Mouse (Mus musculus) small intestine, adult 2 months (tissue): Measurements from ENCODE around the gene Onecut1. TPM values are rescaled to one million over a fixed set of nuclear protein-coding genes. Genes with fewer than 3 reads are reported as not detected.

ENCODE experiments used
- H3K27ac ChIP-seq: fragments of 200-500 bp; 2 replicates; pipeline ENCODE4 v1.5.1; 2012; ENCODE audit warnings: low read depth, low read length, control low read depth, inconsistent platforms; ENCODE audit not compliant: insufficient read depth
- H3K27me3 ChIP-seq: fragments of 200-500 bp; 2 replicates; pipeline ENCODE4 v1.6.1; 2012; ENCODE audit warnings: mild to moderate bottlenecking, moderate library complexity, low read length, inconsistent platforms; ENCODE audit not compliant: control insufficient read depth, insufficient read depth
- H3K36me3 ChIP-seq: fragments of 200-500 bp; 2 replicates; pipeline ENCODE4 v1.6.1; 2012; ENCODE audit warnings: mild to moderate bottlenecking, low read length, control low read depth, inconsistent platforms; ENCODE audit not compliant: control insufficient read depth, insufficient read depth
- H3K4me1 ChIP-seq: fragments of 200-500 bp; 2 replicates; pipeline ENCODE4 v1.6.1; 2012; ENCODE audit warnings: low read length, inconsistent platforms, mixed read lengths; ENCODE audit not compliant: control insufficient read depth, insufficient read depth, insufficient read length
- H3K4me3 ChIP-seq: fragments of 200-500 bp; 2 replicates; pipeline ENCODE4 v1.5.1; 2012; ENCODE audit warnings: low read depth, mild to moderate bottlenecking, control low read depth, inconsistent platforms, low read length, moderate library complexity
- CTCF ChIP-seq: fragments of 200-500 bp; IDR thresholded peaks from 2 replicates; pipeline ENCODE4 v1.5.1; 2012; ENCODE audit warnings: low read depth, mild to moderate bottlenecking, control low read depth, inconsistent platforms, low read length, moderate library complexity, mixed read lengths; ENCODE audit not compliant: insufficient replicate concordance, insufficient read length; ENCODE audit errors: extremely low read depth
- POLR2A ChIP-seq: fragments of 200-500 bp; IDR thresholded peaks from 2 replicates; pipeline ENCODE4 v1.6.1; 2012; ENCODE audit warnings: low read depth, mild to moderate bottlenecking, control low read depth, inconsistent platforms, low read length, moderate library complexity
- WGBS: fragments of 180-500 bp; shearing (Covaris S2); methylation state at CpG from one replicate; pipeline ENCODE4 v1.1.7; 2018; 5-methylcytosine and 5-hydroxymethylcytosine counted together
- polyA plus RNA-seq: library from polyadenylated mRNA; depleted of rRNA; stranded (reverse); fragments of >200 nt; gene quantifications from 2 replicates; pipeline ENCODE4 v1.2.3, GENCODE M21; 2012

Gene Onecut1
- polyA plus RNA-seq, 1 experiment, result not detected

- no peak overlapping the region for H3K27ac ChIP-seq
- peaks cover 6% of the 10 kb centered on the region; the same call in 1 of the 2 replicates for H3K4me1 ChIP-seq
- WGBS, result 62% methylated on average over 18 of the region's 18 CpGs
- no peaks in the 10 kb centered on the region for H3K36me3 ChIP-seq
- no peak for TF ChIP-seq POLR2A
- peaks cover 48% of the 10 kb centered on the region for H3K27me3 ChIP-seq
- no peak overlapping the region for H3K4me3 ChIP-seq
Observed at GRCm38 (mm10) chr9:74860461-74860860, 1.3 kb upstream of the Onecut1 start.

GRCm38 (mm10) chr9:74862096-74862780, 517 bp downstream of the Onecut1 start:
- no peak for TF ChIP-seq POLR2A
- no peak for TF ChIP-seq CTCF
- Histone ChIP-seq H3K27me3 (peaks cover 49% of the 10 kb centered on the region), H3K4me1 (peaks cover 6% of the 10 kb centered on the region; the same call in 1 of the 2 replicates), H3K36me3 (no peaks in the 10 kb centered on the region), H3K4me3 (peak overlapping the region; percentile 56), H3K27ac (no peak overlapping the region)
- WGBS, result 3% methylated on average over 48 of the region's 48 CpGs

GRCm38 (mm10) chr9:74862783-74863654, 1.3 kb downstream of the Onecut1 start:
- no peaks in the 10 kb centered on the region for H3K36me3 ChIP-seq
- H3K4me1 ChIP-seq, result peaks cover 6% of the 10 kb centered on the region; the same call in 1 of the 2 replicates
- WGBS, result 5% methylated on average over 56 of the region's 56 CpGs
- H3K4me3 ChIP-seq, result no peak overlapping the region
- no peak overlapping the region for H3K27ac ChIP-seq
- H3K27me3 ChIP-seq, result peaks cover 45% of the 10 kb centered on the region
- no peak for TF ChIP-seq CTCF
- TF ChIP-seq POLR2A, result no peak

GRCm38 (mm10) chr9:74863655-74864443, 2.1 kb downstream of the Onecut1 start:
- no peak overlapping the region for H3K27ac ChIP-seq
- H3K4me3 ChIP-seq, result no peak overlapping the region
- no peaks in the 10 kb centered on the region for H3K36me3 ChIP-seq
- TF ChIP-seq CTCF, result no peak
- no peak for TF ChIP-seq POLR2A
- peaks cover 44% of the 10 kb centered on the region for H3K27me3 ChIP-seq
- H3K4me1 ChIP-seq, result peaks cover 6% of the 10 kb centered on the region; the same call in 1 of the 2 replicates
- 10% methylated on average over 36 of the region's 36 CpGs for WGBS

GRCm38 (mm10) chr9:74864471-74864870, 2.8 kb downstream of the Onecut1 start:
- WGBS, result 37% methylated on average over 14 of the region's 14 CpGs
- TF ChIP-seq CTCF (no peak), POLR2A (no peak)
- Histone ChIP-seq H3K27ac (no peak overlapping the region), H3K27me3 (peaks cover 44% of the 10 kb centered on the region), H3K36me3 (no peaks in the 10 kb centered on the region), H3K4me1 (peaks cover 6% of the 10 kb centered on the region; the same call in 1 of the 2 replicates), H3K4me3 (no peak overlapping the region)

- 4% methylated on average over 27 of the region's 27 CpGs for WGBS
- peaks cover 6% of the 10 kb centered on the region; the same call in 1 of the 2 replicates for H3K4me1 ChIP-seq
- TF ChIP-seq CTCF (no peak), POLR2A (no peak)
- H3K27ac ChIP-seq, result no peak overlapping the region
- H3K4me3 ChIP-seq, result no peak overlapping the region
- peaks cover 35% of the 10 kb centered on the region for H3K27me3 ChIP-seq
- no peaks in the 10 kb centered on the region for H3K36me3 ChIP-seq
Observed at GRCm38 (mm10) chr9:74866596-74867313, 5.0 kb downstream of the Onecut1 start.
